Mouse (Mus musculus): Measurements from ENCODE around the gene F5. TPM values are rescaled to one million over a fixed set of nuclear protein-coding genes. Genes with fewer than 3 reads are reported as not detected.

The F5 gene
- polyA plus RNA-seq, 2 experiments, result 8.3 to 11.6 TPM

GRCm38 (mm10) chr1:164170434-164170833 is 18.8 kb downstream of the F5 start:
- no peaks in the 10 kb centered on the region for H3K9me3 ChIP-seq (ENCODE audit: control insufficient read depth, low read length)
- no peaks in the 10 kb centered on the region for H3K36me3 ChIP-seq (replicated peaks; ENCODE audit: control insufficient read depth, insufficient read depth, low read depth)

GRCm38 (mm10) chr1:164173145-164173544 is 21.5 kb downstream of the F5 start:
- DNase-seq (ENCODE audit: low read depth in 3 of 3, low spot score in 3 of 3), result no peak
- H3K36me3 ChIP-seq (replicated peaks; ENCODE audit: control insufficient read depth, insufficient read depth, low read depth), result no peaks in the 10 kb centered on the region

More at GRCm38 (mm10) chr1:164170434-164170833, 18.8 kb downstream of the F5 start:
- H3K4me2 ChIP-seq (ENCODE audit: low read depth), result no peak overlapping the region
- H3K4me3 ChIP-seq (ENCODE audit: insufficient read depth in 1 of 2, low read depth in 2 of 2, low read length in 2 of 2), result no peak overlapping the region
- ATAC-seq (ENCODE audit: insufficient read depth), result no peak
- DNase-seq (ENCODE audit: low read depth in 3 of 3, low spot score in 3 of 3), result no peak
- H3K27me3 ChIP-seq (ENCODE audit: control insufficient read depth, insufficient read depth, low read length), result no peaks in the 10 kb centered on the region
- no peak overlapping the region for H3K9ac ChIP-seq (replicated peaks)
- H3K27ac ChIP-seq, result no peak overlapping the region
- TF ChIP-seq EP300 (IDR thresholded peaks at IDR 0.05; ENCODE audit: low read depth) (no peak), CTCF (IDR thresholded peaks at IDR 0.05; ENCODE audit: low read depth) (no peak)
- H3K4me1 ChIP-seq (replicated peaks; ENCODE audit: control insufficient read depth in 2 of 2, insufficient read depth in 2 of 2, low read length in 1 of 2), result no peaks in the 10 kb centered on the region
- 18% methylated on average over 2 of the region's 2 CpGs for WGBS (ENCODE audit: insufficient replicate concordance)

GRCm38 (mm10) chr1:164176856-164177255 is 25.2 kb downstream of the F5 start:
- Histone ChIP-seq H3K36me3 (replicated peaks; ENCODE audit: control insufficient read depth, insufficient read depth, low read depth) (no peaks in the 10 kb centered on the region), H3K9ac (replicated peaks) (no peak overlapping the region)
- ATAC-seq (ENCODE audit: insufficient read depth), result no peak

More at GRCm38 (mm10) chr1:164173145-164173544, 21.5 kb downstream of the F5 start:
- no peak for ATAC-seq (ENCODE audit: insufficient read depth)
- Histone ChIP-seq H3K4me2 (ENCODE audit: low read depth) (no peak overlapping the region), H3K4me1 (replicated peaks; ENCODE audit: control insufficient read depth in 2 of 2, insufficient read depth in 2 of 2, low read length in 1 of 2) (no peaks in the 10 kb centered on the region), H3K9ac (replicated peaks) (no peak overlapping the region), H3K27me3 (ENCODE audit: control insufficient read depth, insufficient read depth, low read length) (no peaks in the 10 kb centered on the region), H3K9me3 (ENCODE audit: control insufficient read depth, low read length) (no peaks in the 10 kb centered on the region), H3K27ac (no peak overlapping the region), H3K4me3 (ENCODE audit: insufficient read depth in 1 of 2, low read depth in 2 of 2, low read length in 2 of 2) (no peak overlapping the region)
- 48% methylated on average over 4 of the region's 4 CpGs for WGBS (ENCODE audit: insufficient replicate concordance)
- TF ChIP-seq CTCF (IDR thresholded peaks at IDR 0.05; ENCODE audit: low read depth), result no peak
- TF ChIP-seq EP300 (IDR thresholded peaks at IDR 0.05; ENCODE audit: low read depth), result no peak

GRCm38 (mm10) chr1:164178429-164178828 is 26.8 kb downstream of the F5 start:
- TF ChIP-seq CTCF (IDR thresholded peaks at IDR 0.05; ENCODE audit: low read depth) (no peak), EP300 (IDR thresholded peaks at IDR 0.05; ENCODE audit: low read depth) (no peak)
- no peak for DNase-seq (ENCODE audit: low read depth in 3 of 3, low spot score in 3 of 3)
- no peak overlapping the region for H3K4me2 ChIP-seq (ENCODE audit: low read depth)

More at GRCm38 (mm10) chr1:164176856-164177255, 25.2 kb downstream of the F5 start:
- Histone ChIP-seq H3K27me3 (ENCODE audit: control insufficient read depth, insufficient read depth, low read length) (no peaks in the 10 kb centered on the region), H3K27ac (no peak overlapping the region), H3K9me3 (ENCODE audit: control insufficient read depth, low read length) (no peaks in the 10 kb centered on the region), H3K4me2 (ENCODE audit: low read depth) (no peak overlapping the region), H3K4me1 (replicated peaks; ENCODE audit: control insufficient read depth in 2 of 2, insufficient read depth in 2 of 2, low read length in 1 of 2) (no peaks in the 10 kb centered on the region), H3K4me3 (ENCODE audit: insufficient read depth in 1 of 2, low read depth in 2 of 2, low read length in 2 of 2) (no peak overlapping the region)
- no peak for DNase-seq (ENCODE audit: low read depth in 3 of 3, low spot score in 3 of 3)
- no peak for TF ChIP-seq CTCF (IDR thresholded peaks at IDR 0.05; ENCODE audit: low read depth)
- TF ChIP-seq EP300 (IDR thresholded peaks at IDR 0.05; ENCODE audit: low read depth), result no peak

GRCm38 (mm10) chr1:164184142-164184870 is 32.7 kb downstream of the F5 start:
- Histone ChIP-seq H3K9ac (replicated peaks) (no peak overlapping the region), H3K4me1 (replicated peaks; ENCODE audit: control insufficient read depth in 2 of 2, insufficient read depth in 2 of 2, low read length in 1 of 2) (no peaks in the 10 kb centered on the region), H3K36me3 (replicated peaks; ENCODE audit: control insufficient read depth, insufficient read depth, low read depth) (no peaks in the 10 kb centered on the region), H3K4me2 (ENCODE audit: low read depth) (peak overlapping the region; percentile 17; the same call in 1 of the 2 replicates), H3K4me3 (ENCODE audit: insufficient read depth in 1 of 2, low read depth in 2 of 2, low read length in 2 of 2) (no peak overlapping the region), H3K9me3 (ENCODE audit: control insufficient read depth, low read length) (no peaks in the 10 kb centered on the region), H3K27me3 (ENCODE audit: control insufficient read depth, insufficient read depth, low read length) (no peaks in the 10 kb centered on the region), H3K27ac (no peak overlapping the region)
- WGBS (ENCODE audit: insufficient replicate concordance), result 40% methylated on average over 16 of the region's 16 CpGs
- peak; percentile 39; the same call in 1 of the 2 replicates for ATAC-seq (ENCODE audit: insufficient read depth)
- DNase-seq (ENCODE audit: low read depth in 3 of 3, low spot score in 3 of 3), result peak; percentile 34 to 43 (median 40)
- TF ChIP-seq CTCF (IDR thresholded peaks at IDR 0.05; ENCODE audit: low read depth) (peak; percentile 78), EP300 (IDR thresholded peaks at IDR 0.05; ENCODE audit: low read depth) (no peak)

More at GRCm38 (mm10) chr1:164178429-164178828, 26.8 kb downstream of the F5 start:
- Histone ChIP-seq H3K27ac (no peak overlapping the region), H3K9ac (replicated peaks) (no peak overlapping the region), H3K4me3 (ENCODE audit: insufficient read depth in 1 of 2, low read depth in 2 of 2, low read length in 2 of 2) (no peak overlapping the region), H3K4me1 (replicated peaks; ENCODE audit: control insufficient read depth in 2 of 2, insufficient read depth in 2 of 2, low read length in 1 of 2) (no peaks in the 10 kb centered on the region), H3K9me3 (ENCODE audit: control insufficient read depth, low read length) (no peaks in the 10 kb centered on the region), H3K27me3 (ENCODE audit: control insufficient read depth, insufficient read depth, low read length) (no peaks in the 10 kb centered on the region), H3K36me3 (replicated peaks; ENCODE audit: control insufficient read depth, insufficient read depth, low read depth) (no peaks in the 10 kb centered on the region)
- 80% methylated on average over 6 of the region's 6 CpGs for WGBS (ENCODE audit: insufficient replicate concordance)
- ATAC-seq (ENCODE audit: insufficient read depth), result no peak
